Mouse (Mus musculus): ENCODE measurements around the gene Ovch2. TPM values are rescaled to one million over a fixed set of nuclear protein-coding genes. Genes with fewer than 3 reads are reported as not detected.

Ovch2 gene
- polyA plus RNA-seq (2017; shearing (Covaris generic)): not detected

GRCm38 (mm10) chr7:107801108-107801507 is at the start of gene Ovch2:
TSS of gene Ovch2 (minus strand) at chr7:107801208.

GRCm38 (mm10) chr7:107847390-107847789 is 46.4 kb upstream of the Ovch2 start, which contains the start of gene Olfr470:
TSS of gene Olfr470 (minus strand) at chr7:107847490.

GRCm38 (mm10) chr7:107825441-107825840 is 24.4 kb upstream of the Ovch2 start, which contains the start of gene Olfr469:
TSS of gene Olfr469 (minus strand) at chr7:107825541.

GRCm38 (mm10) chr7:107811963-107812362 is 11.0 kb upstream of the Ovch2 start, which contains the start of gene Olfr467:
TSS of gene Olfr467 (plus strand) at chr7:107812263.

GRCm38 (mm10) chr7:107757308-107758151 is 43.5 kb downstream of the Ovch2 start, which contains the start of gene Cyb5r2:
TSS of gene Cyb5r2 (minus strand) at chr7:107758032.

Other genes with a start within 250 kb of the Ovch2 start
- not detected for gene Olfml1, start 233.8 kb downstream of the Ovch2 start, polyA plus RNA-seq (2017; shearing (Covaris generic))
- 0.57 TPM for gene Ppfibp2, start 206.0 kb downstream of the Ovch2 start, polyA plus RNA-seq (2017; shearing (Covaris generic))
- not detected for gene 5330417H12Rik, start 176.0 kb downstream of the Ovch2 start, polyA plus RNA-seq (2017; shearing (Covaris generic))
- gene Cyb5r2, start 43.2 kb downstream of the Ovch2 start, polyA plus RNA-seq (2017; shearing (Covaris generic)): not detected
- not detected for gene Olfr467, start 11.1 kb upstream of the Ovch2 start, polyA plus RNA-seq (2017; shearing (Covaris generic))
- not detected for gene Olfr469, start 24.3 kb upstream of the Ovch2 start, polyA plus RNA-seq (2017; shearing (Covaris generic))
- not detected for gene Olfr470, start 46.3 kb upstream of the Ovch2 start, polyA plus RNA-seq (2017; shearing (Covaris generic))
- not detected for gene Olfr472, start 96.7 kb upstream of the Ovch2 start, polyA plus RNA-seq (2017; shearing (Covaris generic))
- gene Olfr473, start 129.2 kb upstream of the Ovch2 start, polyA plus RNA-seq (2017; shearing (Covaris generic)): not detected
- not detected for gene Olfr474, start 153.4 kb upstream of the Ovch2 start, polyA plus RNA-seq (2017; shearing (Covaris generic))
- gene Olfr476, start 163.6 kb upstream of the Ovch2 start, polyA plus RNA-seq (2017; shearing (Covaris generic)): not detected
- gene Olfr477, start 185.5 kb upstream of the Ovch2 start, polyA plus RNA-seq (2017; shearing (Covaris generic)): not detected
- not detected for gene Olfr478, start 232.8 kb upstream of the Ovch2 start, polyA plus RNA-seq (2017; shearing (Covaris generic))
- gene Olfr479, start 249.5 kb upstream of the Ovch2 start, polyA plus RNA-seq (2017; shearing (Covaris generic)): not detected